Mouse (Mus musculus) limb, embryonic 14.5 days (tissue): ENCODE data around the gene Skap1. TPM values are rescaled to one million over a fixed set of nuclear protein-coding genes. Genes with fewer than 3 reads are reported as not detected.

Source experiments
- ATAC-seq: fragments of 200-750 bp; cut with Nextera tagmentation; 2 replicates; pipeline ENCODE4 v1.8.0; 2017; ENCODE audit warnings: low read depth, moderate number of reproducible peaks, moderate TSS enrichment; ENCODE audit not compliant: low FRiP score
- DNase-seq: peaks from one replicate; pipeline ENCODE4 v3.0.0-alpha.2; 2015; ENCODE audit warnings: low spot score
- H3K27ac ChIP-seq: fragments of 300-500 bp; sonication (generic); replicated peaks from 2 replicates; pipeline ENCODE4 v1.5.1; 2014; ENCODE audit warnings: low read depth, mild to moderate bottlenecking, low read length, moderate library complexity, mixed read lengths
- H3K27me3 ChIP-seq: fragments of 300-500 bp; sonication (generic); 2 replicates; pipeline ENCODE4 v1.6.1; 2014; ENCODE audit warnings: low read length, mixed read lengths; ENCODE audit not compliant: control insufficient read depth, insufficient read depth
- H3K36me3 ChIP-seq: fragments of 300-500 bp; sonication (generic); 2 replicates; pipeline ENCODE4 v1.6.1; 2014; ENCODE audit warnings: mild to moderate bottlenecking, low read length, moderate library complexity, mixed read lengths; ENCODE audit not compliant: control insufficient read depth, insufficient read depth
- H3K4me1 ChIP-seq: fragments of 300-500 bp; sonication (generic); 2 replicates; pipeline ENCODE4 v1.6.1; 2014; ENCODE audit warnings: antibody characterized with exemption, low read length, mixed read lengths; ENCODE audit not compliant: control insufficient read depth, insufficient read depth
- H3K4me2 ChIP-seq: fragments of 300-500 bp; sonication (generic); replicated peaks from 2 replicates; pipeline ENCODE4 v1.6.1; 2014; ENCODE audit warnings: low read depth, mild to moderate bottlenecking, low read length, moderate library complexity; ENCODE audit not compliant: severe bottlenecking
- H3K4me3 ChIP-seq: fragments of 300-500 bp; sonication (generic); replicated peaks from 2 replicates; pipeline ENCODE4 v1.5.1; 2014; ENCODE audit warnings: low read length
- H3K9ac ChIP-seq: fragments of 300-500 bp; sonication (generic); 2 replicates; pipeline ENCODE4 v1.6.1; 2014; ENCODE audit warnings: mild to moderate bottlenecking, low read depth, low read length, moderate library complexity; ENCODE audit not compliant: severe bottlenecking
- H3K9me3 ChIP-seq: fragments of 300-500 bp; sonication (generic); 2 replicates; pipeline ENCODE4 v1.6.1; 2016; ENCODE audit warnings: low read length; ENCODE audit not compliant: control insufficient read depth
- POLR2A ChIP-seq: fragments of 200-500 bp; IDR thresholded peaks from 2 replicates; pipeline ENCODE4 v1.8.0; 2012; ENCODE audit warnings: inconsistent platforms, mild to moderate bottlenecking, moderate library complexity, borderline replicate concordance; ENCODE audit not compliant: insufficient read depth, insufficient read length; ENCODE audit errors: extremely low read depth
- WGBS: fragments of 180-500 bp; shearing (Covaris S2); extraction: QIAGEN DNeasy Blood & Tissue Kit; methylation state at CpG from one replicate; pipeline ENCODE4 v1.1.7; 2014; 5-methylcytosine and 5-hydroxymethylcytosine counted together
- polyA plus RNA-seq, 2 experiments: library from polyadenylated mRNA; depleted of rRNA in 1 of 2; stranded (reverse) in 1 of 2; unstranded in 1 of 2; fragments of >200 nt; fragmentation: Nextera tagmentation in 1 of 2; extraction: Ambion mirVana in 1 of 2; gene quantifications; 2 replicates each; pipeline versions ENCODE4 v1.2.1 to v1.2.3; 2012 to 2014

The Skap1 gene
- polyA plus RNA-seq, 2 experiments, result 0.67 to 2.1 TPM

DNA sequence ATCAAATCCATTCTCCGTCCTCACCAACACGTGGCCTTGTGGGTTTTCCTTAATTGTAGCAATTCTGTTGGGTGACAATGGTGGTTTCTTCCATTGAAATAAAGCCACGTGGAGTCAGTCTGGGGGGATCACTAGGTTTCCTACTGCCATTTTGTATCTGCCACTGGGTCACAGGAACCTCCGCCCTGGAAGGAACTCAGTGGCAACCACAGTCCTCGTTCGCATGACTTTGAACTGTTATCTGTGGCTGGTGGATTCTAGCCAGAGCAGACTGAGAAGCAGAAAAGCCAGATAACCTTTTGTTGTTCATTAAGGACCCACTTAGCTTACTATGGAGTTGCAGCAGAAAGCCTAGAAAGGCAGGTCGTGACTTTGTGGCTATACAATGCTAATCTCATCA lies 204.0 kb downstream of the Skap1 start:
- Histone ChIP-seq H3K27me3 (peaks cover 9% of the 10 kb centered on the region), H3K4me2 (no peak overlapping the region), H3K27ac (no peak overlapping the region), H3K36me3 (no peaks in the 10 kb centered on the region), H3K9ac (no peak overlapping the region), H3K4me3 (no peak overlapping the region), H3K4me1 (no peaks in the 10 kb centered on the region), H3K9me3 (no peaks in the 10 kb centered on the region)
- ATAC-seq (no peak), DNase-seq (no peak)
- TF ChIP-seq POLR2A, result no peak
- WGBS, result 69% methylated on average over 7 of the region's 7 CpGs

DNA sequence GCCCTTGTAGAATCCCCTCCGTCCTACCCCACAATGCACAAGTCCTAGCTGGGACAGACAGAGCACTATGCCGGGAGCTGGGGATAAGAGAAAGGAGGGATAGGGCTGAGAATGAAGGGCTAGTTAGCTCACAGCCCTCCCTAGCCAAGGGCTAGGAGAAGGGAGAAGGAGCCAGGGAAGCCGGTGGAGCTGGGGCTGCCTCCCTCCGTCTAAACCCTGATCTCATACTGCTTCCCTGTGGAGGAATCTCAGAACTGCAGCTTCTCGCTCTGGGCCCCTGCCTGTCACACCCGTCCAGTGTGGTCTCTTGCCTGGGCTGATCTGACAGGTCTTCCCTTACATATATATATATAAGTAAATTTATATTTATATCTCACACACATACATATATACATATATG lies 209.4 kb downstream of the Skap1 start:
- H3K36me3 ChIP-seq, result no peaks in the 10 kb centered on the region
- DNase-seq (peak; percentile 44), ATAC-seq (no peak)
- H3K27ac ChIP-seq, result no peak overlapping the region
- no peaks in the 10 kb centered on the region for H3K9me3 ChIP-seq
- 5% methylated on average over 6 of the region's 6 CpGs for WGBS
- no peak overlapping the region for H3K9ac ChIP-seq
- H3K4me3 ChIP-seq, result no peak overlapping the region
- TF ChIP-seq POLR2A, result no peak
- H3K4me2 ChIP-seq, result peak overlapping the region; percentile 25
- peaks cover 4% of the 10 kb centered on the region for H3K4me1 ChIP-seq
- H3K27me3 ChIP-seq, result peaks cover 10% of the 10 kb centered on the region

DNA sequence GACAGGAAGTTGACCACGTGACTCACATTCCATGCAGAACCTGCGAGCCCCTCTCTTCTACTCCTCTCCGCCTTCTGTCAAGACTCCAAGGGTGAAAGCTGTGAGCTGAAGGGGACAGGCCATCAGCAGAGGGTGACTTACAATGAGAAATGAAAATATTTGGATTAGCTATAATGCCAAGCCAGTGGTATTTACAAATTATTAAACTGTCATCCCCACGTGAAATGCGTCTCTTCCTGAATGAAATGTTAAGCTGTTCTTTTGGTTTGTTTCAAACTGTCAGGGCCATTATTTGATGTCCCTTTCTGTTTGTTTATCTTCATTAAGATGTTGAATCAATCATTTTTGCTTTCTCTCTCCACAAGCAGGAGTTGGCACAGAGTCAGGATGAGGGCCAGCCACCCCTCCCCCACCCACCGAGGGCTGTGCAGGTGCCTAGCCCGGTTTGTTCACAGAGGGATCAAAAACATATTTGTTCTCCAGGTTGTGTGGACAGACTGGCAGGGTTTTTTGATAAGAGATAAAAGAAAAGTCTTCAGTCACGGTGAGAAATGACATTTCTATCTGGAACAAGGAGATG lies 210.5 kb downstream of the Skap1 start:
- DNase-seq, result no peak

GRCm38 (mm10) chr11:96678026-96678425 lies 213.6 kb downstream of the Skap1 start:
- Histone ChIP-seq H3K4me3 (no peak overlapping the region), H3K4me1 (peaks cover 4% of the 10 kb centered on the region), H3K4me2 (no peak overlapping the region), H3K27me3 (peaks cover 5% of the 10 kb centered on the region; the same call in 1 of the 2 replicates), H3K9me3 (no peaks in the 10 kb centered on the region), H3K27ac (no peak overlapping the region), H3K9ac (no peak overlapping the region), H3K36me3 (no peaks in the 10 kb centered on the region)
- no peak for TF ChIP-seq POLR2A
- DNase-seq (no peak), ATAC-seq (no peak)
- WGBS, result 80% methylated on average over 13 of the region's 13 CpGs

More for the DNA sequence above, 210.5 kb downstream of the Skap1 start:
- H3K9ac ChIP-seq, result no peak overlapping the region
- no peak overlapping the region for H3K4me3 ChIP-seq
- H3K36me3 ChIP-seq, result no peaks in the 10 kb centered on the region
- H3K4me1 ChIP-seq, result peaks cover 4% of the 10 kb centered on the region
- no peaks in the 10 kb centered on the region for H3K9me3 ChIP-seq
- TF ChIP-seq POLR2A, result no peak
- no peak for ATAC-seq
- WGBS, result 37% methylated on average over 8 of the region's 8 CpGs
- no peak overlapping the region for H3K27ac ChIP-seq
- H3K4me2 ChIP-seq, result no peak overlapping the region
- peaks cover 10% of the 10 kb centered on the region for H3K27me3 ChIP-seq

- no peak overlapping the region for H3K27ac ChIP-seq
- no peak overlapping the region for H3K4me2 ChIP-seq
- DNase-seq, result no peak
- H3K4me1 ChIP-seq, result peaks cover 4% of the 10 kb centered on the region
- ATAC-seq, result no peak
- WGBS, result 89% methylated on average over 4 of the region's 4 CpGs
- no peaks in the 10 kb centered on the region for H3K9me3 ChIP-seq
- no peak for TF ChIP-seq POLR2A
- H3K4me3 ChIP-seq, result no peak overlapping the region
- no peak overlapping the region for H3K9ac ChIP-seq
- H3K27me3 ChIP-seq, result no peaks in the 10 kb centered on the region
- no peaks in the 10 kb centered on the region for H3K36me3 ChIP-seq
These were observed 214.6 kb downstream of the Skap1 start for GRCm38 (mm10) chr11:96679026-96679425.
